Mouse (Mus musculus) cortical plate, adult 2 months (tissue): ENCODE data around the gene Ttc7.

ENCODE experiments used
- CTCF ChIP-seq: fragments of 200-500 bp; IDR thresholded peaks from 2 replicates; pipeline ENCODE4 v1.5.1; 2011; ENCODE audit warnings: mild to moderate bottlenecking, control low read depth, low read length; ENCODE audit not compliant: insufficient read depth; ENCODE audit errors: extremely low read depth
- POLR2A ChIP-seq: fragments of 200-500 bp; IDR thresholded peaks from 2 replicates; pipeline ENCODE4 v1.6.1; 2011; ENCODE audit warnings: mild to moderate bottlenecking, low read length, control low read depth; ENCODE audit not compliant: insufficient read depth; ENCODE audit errors: extremely low read depth

DNA sequence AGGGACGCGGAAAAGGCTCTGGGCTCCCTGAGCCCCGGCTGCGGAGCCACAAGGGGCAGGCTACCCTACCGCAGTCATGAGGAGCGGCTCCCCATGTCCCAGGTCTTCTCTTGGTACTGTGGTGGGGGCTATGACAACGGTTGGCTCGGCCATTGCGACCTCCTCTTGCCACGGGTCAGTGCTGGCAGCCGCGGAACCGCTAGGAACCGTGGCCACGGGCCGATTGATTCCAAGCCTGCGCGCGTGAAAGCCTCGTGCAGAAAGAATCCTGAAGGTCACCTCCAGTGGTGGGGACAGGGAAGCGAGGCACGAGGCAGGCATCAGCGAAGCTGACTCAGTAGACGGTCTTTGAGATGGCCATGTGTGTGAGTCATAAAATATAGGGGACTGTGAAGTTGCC, 144.8 kb downstream of the Ttc7 start, which contains the start of gene Stpg4:
- no peak for TF ChIP-seq CTCF
- no peak for TF ChIP-seq POLR2A
